Mouse (Mus musculus): Measurements from ENCODE around the gene BC030867. TPM values are rescaled to one million over a fixed set of nuclear protein-coding genes. Genes with fewer than 3 reads are reported as not detected.

Gene BC030867
- polyA plus RNA-seq (2017; shearing (Covaris generic)): 1 to 10 TPM; 1.3 to 2.5 TPM

GRCm38 (mm10) chr11:102248630-102249230 lies at the start of gene BC030867:
TSS of gene BC030867 (plus strand) at chr11:102248882.

DNA sequence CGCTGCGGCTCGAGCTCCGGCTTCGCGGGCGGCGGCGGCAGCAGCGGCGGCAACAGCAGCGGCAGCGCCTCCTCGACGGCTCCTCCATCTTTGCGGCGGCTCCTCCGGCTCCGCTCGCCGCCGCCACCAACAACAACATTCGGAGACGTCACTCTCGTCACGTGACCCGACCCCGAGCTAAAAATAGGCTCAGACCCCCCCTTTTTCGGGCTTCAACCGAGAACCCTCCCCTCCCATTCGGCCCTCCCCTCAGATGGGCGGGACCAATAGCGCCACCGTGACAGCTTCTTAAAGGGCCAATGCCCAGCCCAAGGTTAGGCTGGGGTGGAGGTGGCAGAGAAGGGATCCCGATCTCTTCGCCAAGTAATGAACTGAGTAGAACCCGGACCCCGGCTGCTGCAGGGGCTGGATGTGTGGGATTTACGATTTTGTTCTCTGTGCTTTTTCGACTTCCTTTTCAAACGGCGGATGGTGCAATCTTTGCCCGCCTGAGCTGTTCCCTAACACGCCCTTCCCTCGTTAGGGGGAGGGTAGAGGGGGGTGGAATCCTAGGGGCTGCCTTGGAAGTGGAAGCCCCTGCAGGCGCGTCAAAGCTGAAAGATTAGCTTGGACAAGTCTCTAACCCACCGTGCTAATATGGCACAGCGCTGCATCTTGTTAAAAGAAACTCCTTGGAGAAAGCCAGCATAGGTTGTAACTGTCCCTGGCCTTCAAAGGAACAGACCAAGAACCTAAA lies 18.5 kb upstream of the BC030867 start, which contains the start of gene Hdac5:
Hdac5 (minus strand) TSS at position 161 of the 736 bp plus-strand sequence.

GRCm38 (mm10) chr11:102268520-102269244 lies 20.0 kb downstream of the BC030867 start, which contains the start of gene Asb16:
TSS of gene Asb16 (plus strand) at chr11:102268743.

DNA sequence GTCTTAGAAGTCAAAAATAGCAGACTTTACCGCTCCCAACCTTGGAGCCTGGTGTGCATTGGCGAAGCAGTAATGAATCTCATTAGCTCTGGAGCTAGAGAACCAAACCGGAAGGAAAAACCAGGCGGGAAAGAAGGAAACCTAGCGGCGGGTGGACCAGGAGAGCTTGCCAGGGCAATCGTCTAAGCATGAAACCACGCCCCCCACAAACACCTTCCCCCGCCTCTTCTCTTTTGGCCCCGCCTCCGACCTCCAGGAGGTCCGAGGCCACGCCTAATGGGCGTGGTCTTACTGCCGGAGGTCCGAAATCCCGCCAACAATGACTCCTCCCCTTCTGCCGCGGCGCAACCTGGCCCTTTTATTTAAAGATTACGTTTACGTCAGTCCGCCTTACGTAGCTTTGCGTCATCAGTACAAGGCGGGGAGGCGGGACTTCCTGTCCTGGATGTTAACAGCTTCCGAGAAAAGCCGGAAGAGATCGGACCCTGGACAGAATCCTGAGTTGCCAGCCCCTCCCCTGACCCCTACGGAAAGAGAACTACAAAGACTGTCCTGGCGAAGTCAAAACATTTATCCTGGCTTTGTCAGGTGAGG lies 35.9 kb downstream of the BC030867 start, which contains the start of gene Tmub2:
Tmub2 (plus strand) TSS at position 431 of the 594 bp plus-strand sequence.

GRCm38 (mm10) chr11:102296491-102297472 lies 48.1 kb downstream of the BC030867 start, which contains the start of gene Atxn7l3:
TSS of gene Atxn7l3 (minus strand) at chr11:102296631.

Other genes with a start within 250 kb of the BC030867 start
- under 1 TPM; 0.06 to 0.15 TPM for gene Mpp3, start 220.4 kb upstream of the BC030867 start, polyA plus RNA-seq (2017; shearing (Covaris generic))
- gene Cd300lg, start 207.4 kb upstream of the BC030867 start, polyA plus RNA-seq (2017; shearing (Covaris generic)): under 1 TPM in 1 of 2 experiments, not detected in 1; 0.21 TPM
- 1 to 10 TPM; 1.5 to 3.2 TPM for gene Mpp2, start 160.4 kb upstream of the BC030867 start, polyA plus RNA-seq (2017; shearing (Covaris generic))
- gene Ppy, start 147.6 kb upstream of the BC030867 start, polyA plus RNA-seq (2017; shearing (Covaris generic)): not detected
- gene Pyy, start 141.1 kb upstream of the BC030867 start, polyA plus RNA-seq (2017; shearing (Covaris generic)): not detected
- gene Nags, start 103.4 kb upstream of the BC030867 start, polyA plus RNA-seq (2017; shearing (Covaris generic)): under 1 TPM in 1 of 2 experiments, not detected in 1; 0.14 TPM
- gene Tmem101, start 92.5 kb upstream of the BC030867 start, polyA plus RNA-seq (2017; shearing (Covaris generic)): 10 to 100 TPM in 1 of 2 experiments, 1 to 10 TPM in 1; 4.9 to 10.4 TPM
- 10 to 100 TPM; 71.5 to 99.9 TPM for gene Lsm12, start 63.6 kb upstream of the BC030867 start, polyA plus RNA-seq (2017; shearing (Covaris generic))
- 10 to 100 TPM; 23.4 to 38.3 TPM for gene G6pc3, start 59.3 kb upstream of the BC030867 start, polyA plus RNA-seq (2017; shearing (Covaris generic))
- gene Hdac5, start 18.7 kb upstream of the BC030867 start, polyA plus RNA-seq (2017; shearing (Covaris generic)): 10 to 100 TPM; 23.2 to 25.0 TPM
- not detected for gene Asb16, start 19.9 kb downstream of the BC030867 start, polyA plus RNA-seq (2017; shearing (Covaris generic))
- gene Tmub2, start 36.0 kb downstream of the BC030867 start, polyA plus RNA-seq (2017; shearing (Covaris generic)): 10 to 100 TPM; 53.2 to 53.9 TPM
- gene Atxn7l3, start 47.7 kb downstream of the BC030867 start, polyA plus RNA-seq (2017; shearing (Covaris generic)): 10 to 100 TPM; 18.9 to 21.8 TPM
- 100 to 1,000 TPM; 104 to 123 TPM for gene Ubtf, start 70.9 kb downstream of the BC030867 start, polyA plus RNA-seq (2017; shearing (Covaris generic))
- 1 to 10 TPM; 3.0 to 3.3 TPM for gene Slc4a1, start 117.3 kb downstream of the BC030867 start, polyA plus RNA-seq (2017; shearing (Covaris generic))
- gene Rundc3a, start 144.5 kb downstream of the BC030867 start, polyA plus RNA-seq (2017; shearing (Covaris generic)): 10 to 100 TPM; 25.8 to 29.9 TPM
- gene Slc25a39, start 159.1 kb downstream of the BC030867 start, polyA plus RNA-seq (2017; shearing (Covaris generic)): 10 to 100 TPM; 78.1 to 93.5 TPM
- 10 to 100 TPM; 42.4 to 63.7 TPM for gene Grn, start 181.4 kb downstream of the BC030867 start, polyA plus RNA-seq (2017; shearing (Covaris generic))
- under 1 TPM in 1 of 2 experiments, not detected in 1; 0.32 TPM for gene Fam171a2, start 198.8 kb downstream of the BC030867 start, polyA plus RNA-seq (2017; shearing (Covaris generic))
- 1 to 10 TPM in 1 of 2 experiments, under 1 TPM in 1; 0.64 to 1.1 TPM for gene Itga2b, start 221.2 kb downstream of the BC030867 start, polyA plus RNA-seq (2017; shearing (Covaris generic))

All from activated CD4-positive, CD25-positive, alpha-beta regulatory T cell (primary cell).